Mouse (Mus musculus): Measurements from ENCODE around the gene Alox5. TPM values are rescaled to one million over a fixed set of nuclear protein-coding genes. Genes with fewer than 3 reads are reported as not detected.

Gene Alox5
- total and polyA plus RNA-seq, 3 experiments: not detected

Other genes starting within 250 kb of the Alox5 start
- gene Zfand4, start 197.0 kb downstream of the Alox5 start, total RNA-seq (2012; rRNA removed): 3.0 and 3.1 TPM in 2 replicates
- gene Zfand4, start 197.0 kb downstream of the Alox5 start, total RNA-seq (2014; rRNA removed): 2.2 and 2.7 TPM in 2 replicates
- gene Zfand4, start 197.0 kb downstream of the Alox5 start, polyA plus RNA-seq (2012; ENCODE audit: insufficient read length, low read depth): 3.8 and 4.4 TPM in 2 replicates
- 7.8 and 8.0 TPM in 2 replicates for gene March8, start 123.2 kb downstream of the Alox5 start, total RNA-seq (2012; rRNA removed)
- 4.9 and 6.6 TPM in 2 replicates for gene March8, start 123.2 kb downstream of the Alox5 start, total RNA-seq (2014; rRNA removed)
- 4.3 and 4.9 TPM in 2 replicates for gene March8, start 123.2 kb downstream of the Alox5 start, polyA plus RNA-seq (2012; ENCODE audit: insufficient read length, low read depth)
- gene Olfr211, start 27.9 kb upstream of the Alox5 start, total RNA-seq (2012; rRNA removed): not detected in 2 replicates
- not detected in 2 replicates for gene Olfr211, start 27.9 kb upstream of the Alox5 start, total RNA-seq (2014; rRNA removed)
- not detected in 2 replicates for gene Olfr211, start 27.9 kb upstream of the Alox5 start, polyA plus RNA-seq (2012; ENCODE audit: insufficient read length, low read depth)
- gene Olfr212, start 45.3 kb upstream of the Alox5 start, total RNA-seq (2012; rRNA removed): not detected in 2 replicates
- not detected in 2 replicates for gene Olfr212, start 45.3 kb upstream of the Alox5 start, total RNA-seq (2014; rRNA removed)
- not detected in 2 replicates for gene Olfr212, start 45.3 kb upstream of the Alox5 start, polyA plus RNA-seq (2012; ENCODE audit: insufficient read length, low read depth)
- not detected in 2 replicates for gene Olfr213, start 77.3 kb upstream of the Alox5 start, total RNA-seq (2012; rRNA removed)
- not detected in 2 replicates for gene Olfr213, start 77.3 kb upstream of the Alox5 start, total RNA-seq (2014; rRNA removed)
- not detected in 2 replicates for gene Olfr213, start 77.3 kb upstream of the Alox5 start, polyA plus RNA-seq (2012; ENCODE audit: insufficient read length, low read depth)
- 0.80 and 1.1 TPM in 2 replicates for gene Gm5580, start 90.0 kb upstream of the Alox5 start, total RNA-seq (2012; rRNA removed)
- 2.9 and 3.7 TPM in 2 replicates for gene Gm5580, start 90.0 kb upstream of the Alox5 start, total RNA-seq (2014; rRNA removed)
- gene Gm5580, start 90.0 kb upstream of the Alox5 start, polyA plus RNA-seq (2012; ENCODE audit: insufficient read length, low read depth): 0.29 and 0.56 TPM in 2 replicates
- gene Olfr214, start 93.1 kb upstream of the Alox5 start, total RNA-seq (2012; rRNA removed): not detected in 2 replicates
- gene Olfr214, start 93.1 kb upstream of the Alox5 start, total RNA-seq (2014; rRNA removed): not detected in 2 replicates
- gene Olfr214, start 93.1 kb upstream of the Alox5 start, polyA plus RNA-seq (2012; ENCODE audit: insufficient read length, low read depth): not detected in 2 replicates
- gene Olfr215, start 123.0 kb upstream of the Alox5 start, total RNA-seq (2012; rRNA removed): not detected in 2 replicates
- not detected in 2 replicates for gene Olfr215, start 123.0 kb upstream of the Alox5 start, total RNA-seq (2014; rRNA removed)
- not detected in 2 replicates for gene Olfr215, start 123.0 kb upstream of the Alox5 start, polyA plus RNA-seq (2012; ENCODE audit: insufficient read length, low read depth)
- gene Zfp422, start 167.8 kb upstream of the Alox5 start, total RNA-seq (2012; rRNA removed): 11.9 and 13.0 TPM in 2 replicates
- gene Zfp422, start 167.8 kb upstream of the Alox5 start, total RNA-seq (2014; rRNA removed): 25.9 and 33.4 TPM in 2 replicates
- gene Zfp422, start 167.8 kb upstream of the Alox5 start, polyA plus RNA-seq (2012; ENCODE audit: insufficient read length, low read depth): 31.1 and 33.2 TPM in 2 replicates
- 0.13 and 0.34 TPM in 2 replicates for gene Depp1, start 189.4 kb upstream of the Alox5 start, total RNA-seq (2012; rRNA removed)
- not detected in 2 replicates for gene Depp1, start 189.4 kb upstream of the Alox5 start, total RNA-seq (2014; rRNA removed)
- gene Depp1, start 189.4 kb upstream of the Alox5 start, polyA plus RNA-seq (2012; ENCODE audit: insufficient read length, low read depth): 0.31 and 0.47 TPM in 2 replicates
- gene Rassf4, start 212.8 kb upstream of the Alox5 start, total RNA-seq (2012; rRNA removed): 29.0 and 32.3 TPM in 2 replicates
- gene Rassf4, start 212.8 kb upstream of the Alox5 start, total RNA-seq (2014; rRNA removed): 13.5 and 17.3 TPM in 2 replicates
- 69.0 and 74.9 TPM in 2 replicates for gene Rassf4, start 212.8 kb upstream of the Alox5 start, polyA plus RNA-seq (2012; ENCODE audit: insufficient read length, low read depth)

Measured in CH12.LX (cell line).